Mouse (Mus musculus) MEL (cell line): ENCODE measurements around the gene Csnk1g2. TPM values are rescaled to one million over a fixed set of nuclear protein-coding genes. Genes with fewer than 3 reads are reported as not detected.

ENCODE experiments used
- DNase-seq: peaks from one replicate; pipeline ENCODE4 v3.0.0; 2011; ENCODE audit warnings: low read depth, low spot score
- H3K27ac ChIP-seq: 2 replicates; pipeline ENCODE4 v1.5.1; 2012; ENCODE audit warnings: low read depth, mild to moderate bottlenecking, control low read depth, low read length, moderate library complexity; ENCODE audit not compliant: control insufficient read depth
- H3K27me3 ChIP-seq, 2 experiments: fragments of 150-350 bp in 1 of 2; sonication (generic) in 1 of 2; 2 replicates each; pipeline ENCODE4 v1.6.1; 2012; ENCODE audit warnings: low read length in 2 of 2, mild to moderate bottlenecking in 2 of 2, improper control_type of control experiment in 1 of 2, moderate library complexity in 1 of 2; ENCODE audit not compliant: insufficient read depth in 2 of 2, control insufficient read depth in 1 of 2
- H3K36me3 ChIP-seq, 2 experiments: 2 replicates each; pipeline ENCODE4 v1.6.1; 2012 to 2014; ENCODE audit warnings: low read length in 2 of 2, improper control_type of control experiment in 1 of 2, inconsistent platforms in 1 of 2, mild to moderate bottlenecking in 1 of 2; ENCODE audit not compliant: insufficient read depth in 2 of 2, control insufficient read depth in 1 of 2
- H3K4me1 ChIP-seq, 2 experiments: fragments of 150-350 bp in 1 of 2; sonication (generic) in 1 of 2; 2 replicates each; pipeline ENCODE4 v1.6.1; 2012; ENCODE audit warnings: low read length in 2 of 2, improper control_type of control experiment in 1 of 2, mild to moderate bottlenecking in 1 of 2; ENCODE audit not compliant: insufficient read depth in 2 of 2, control insufficient read depth in 1 of 2
- H3K4me3 ChIP-seq, 2 experiments: fragments of 150-350 bp in 1 of 2; sonication (generic) in 1 of 2; 2 replicates each; pipeline ENCODE4 v1.5.1; 2012; ENCODE audit warnings: low read depth in 2 of 2, low read length in 2 of 2, mild to moderate bottlenecking in 2 of 2, moderate library complexity in 2 of 2, control low read depth in 1 of 2, improper control_type of control experiment in 1 of 2; ENCODE audit not compliant: control insufficient read depth in 1 of 2, insufficient read depth in 1 of 2
- H3K79me2 ChIP-seq: 2 replicates; pipeline ENCODE4 v1.6.1; 2012; ENCODE audit warnings: mild to moderate bottlenecking, low read length, moderate library complexity; ENCODE audit not compliant: control insufficient read depth, poor library complexity, insufficient read depth
- H3K9ac ChIP-seq: 2 replicates; pipeline ENCODE4 v1.6.1; 2012; ENCODE audit warnings: low read depth, mild to moderate bottlenecking, control low read depth, low read length, moderate library complexity; ENCODE audit not compliant: control insufficient read depth, poor library complexity, severe bottlenecking
- H3K9me3 ChIP-seq: fragments of 150-350 bp; sonication (generic); replicated peaks from 2 replicates; pipeline ENCODE4 v1.6.1; 2012; ENCODE audit warnings: mild to moderate bottlenecking, low read length, improper control_type of control experiment, moderate library complexity; ENCODE audit not compliant: insufficient read depth
- CHD2 ChIP-seq: IDR thresholded peaks from 2 replicates; pipeline ENCODE4 v1.6.1; 2011; ENCODE audit warnings: low read length, improper control_type of control experiment
- CTCF ChIP-seq, 3 experiments: IDR thresholded peaks in 2 of 3; conservative IDR thresholded peaks in 1 of 3; 2 replicates each; pipeline ENCODE4 v1.5.1; 2011 to 2012; ENCODE audit warnings: low read length in 3 of 3, low read depth in 2 of 3, mild to moderate bottlenecking in 2 of 3, improper control_type of control experiment in 1 of 3, inconsistent platforms in 1 of 3, mixed read lengths in 1 of 3, moderate library complexity in 1 of 3; ENCODE audit not compliant: control insufficient read depth in 1 of 3, insufficient read depth in 1 of 3, poor library complexity in 1 of 3, severe bottlenecking in 1 of 3
- ETS1 ChIP-seq: IDR thresholded peaks from 2 replicates; pipeline ENCODE4 v1.6.1; 2012; ENCODE audit warnings: low read depth, mild to moderate bottlenecking, inconsistent platforms, low read length, improper control_type of control experiment, moderate library complexity
- GATA1 ChIP-seq: IDR thresholded peaks from 2 replicates; pipeline ENCODE4 v1.6.1; 2011; ENCODE audit warnings: low read depth, low read length, improper control_type of control experiment
- JUND ChIP-seq: IDR thresholded peaks from 2 replicates; pipeline ENCODE4 v1.6.1; 2011; ENCODE audit warnings: low read depth, mild to moderate bottlenecking, improper control_type of control experiment, low read length
- KAT2A ChIP-seq: conservative IDR thresholded peaks from 2 replicates; pipeline ENCODE4 v1.6.1; 2012; ENCODE audit warnings: low read depth, low read length, improper control_type of control experiment, inconsistent platforms
- MAX ChIP-seq: IDR thresholded peaks from 2 replicates; pipeline ENCODE4 v1.6.1; 2011; ENCODE audit warnings: low read length, improper control_type of control experiment
- MEF2A ChIP-seq: IDR thresholded peaks from 2 replicates; pipeline ENCODE4 v1.6.1; 2014; ENCODE audit warnings: low read depth, mild to moderate bottlenecking, inconsistent platforms, low read length, improper control_type of control experiment; ENCODE audit not compliant: poor library complexity, insufficient replicate concordance, severe bottlenecking; ENCODE audit errors: extremely low read depth
- MXI1 ChIP-seq: IDR thresholded peaks from 2 replicates; pipeline ENCODE4 v1.6.1; 2011; ENCODE audit warnings: mild to moderate bottlenecking, low read depth, low read length, improper control_type of control experiment
- MYB ChIP-seq: IDR thresholded peaks from 2 replicates; pipeline ENCODE4 v1.6.1; 2011; ENCODE audit warnings: mild to moderate bottlenecking, low read depth, low read length, improper control_type of control experiment
- NRF1 ChIP-seq: IDR thresholded peaks from 2 replicates; pipeline ENCODE4 v1.6.1; 2014; ENCODE audit warnings: low read depth, mild to moderate bottlenecking, inconsistent platforms, low read length, improper control_type of control experiment, moderate library complexity; ENCODE audit not compliant: poor library complexity, insufficient read depth, severe bottlenecking
- POLR2AphosphoS2 ChIP-seq: IDR thresholded peaks from 2 replicates; pipeline ENCODE4 v1.6.1; 2011; ENCODE audit warnings: low read length, improper control_type of control experiment
- POLR2AphosphoS5 ChIP-seq: IDR thresholded peaks from 2 replicates; pipeline ENCODE4 v1.6.1; 2012; ENCODE audit warnings: low read depth, borderline replicate concordance, mild to moderate bottlenecking, inconsistent platforms, low read length, moderate library complexity, mixed read lengths
- RAD21 ChIP-seq: IDR thresholded peaks from 2 replicates; pipeline ENCODE4 v1.6.1; 2011; ENCODE audit warnings: mild to moderate bottlenecking, low read depth, low read length, improper control_type of control experiment
- SIN3A ChIP-seq: IDR thresholded peaks from 2 replicates; pipeline ENCODE4 v1.6.1; 2012; ENCODE audit warnings: low read length, improper control_type of control experiment, inconsistent platforms
- SMC3 ChIP-seq: IDR thresholded peaks from 2 replicates; pipeline ENCODE4 v1.6.1; 2011; ENCODE audit warnings: low read depth, low read length, improper control_type of control experiment
- TCF12 ChIP-seq: IDR thresholded peaks from 2 replicates; pipeline ENCODE4 v1.6.1; 2014; ENCODE audit warnings: low read depth, mild to moderate bottlenecking, inconsistent platforms, low read length, improper control_type of control experiment, moderate library complexity
- UBTF ChIP-seq: IDR thresholded peaks from 2 replicates; pipeline ENCODE4 v1.6.1; 2012; ENCODE audit warnings: low read depth, mild to moderate bottlenecking, inconsistent platforms, low read length, improper control_type of control experiment, moderate library complexity, borderline replicate concordance; ENCODE audit not compliant: insufficient read depth
- USF1 ChIP-seq: IDR thresholded peaks from 2 replicates; pipeline ENCODE4 v1.6.1; 2014; ENCODE audit warnings: low read depth, mild to moderate bottlenecking, inconsistent platforms, low read length, improper control_type of control experiment, moderate library complexity
- USF2 ChIP-seq, 2 experiments: IDR thresholded peaks; 2 replicates each; pipeline ENCODE4 v1.6.1; 2011 to 2012; ENCODE audit warnings: improper control_type of control experiment in 2 of 2, low read length in 2 of 2, borderline replicate concordance in 1 of 2, inconsistent platforms in 1 of 2, low read depth in 1 of 2, mild to moderate bottlenecking in 1 of 2; ENCODE audit not compliant: insufficient read depth in 1 of 2
- ZC3H11A ChIP-seq: IDR thresholded peaks from 2 replicates; pipeline ENCODE4 v1.6.1; 2012; ENCODE audit warnings: low read depth, mild to moderate bottlenecking, inconsistent platforms, low read length, improper control_type of control experiment
- ZKSCAN1 ChIP-seq: IDR thresholded peaks from 2 replicates; pipeline ENCODE4 v1.6.1; 2012; ENCODE audit warnings: low read depth, mild to moderate bottlenecking, inconsistent platforms, low read length, improper control_type of control experiment, moderate library complexity
- ZMIZ1 ChIP-seq: IDR thresholded peaks from 2 replicates; pipeline ENCODE4 v1.6.1; 2012; ENCODE audit warnings: low read depth, mild to moderate bottlenecking, inconsistent platforms, low read length, improper control_type of control experiment, moderate library complexity
- polyA plus RNA-seq, 2 experiments: library from polyadenylated mRNA; stranded (reverse) in 1 of 2; unstranded in 1 of 2; fragments of >175 nt in 1 of 2; fragments of >200 nt in 1 of 2; gene quantifications; 2 replicates each; pipeline versions ENCODE4 v1.2.1 to v1.2.4; 2012; ENCODE audit warnings: low replicate concordance in 2 of 2, low read depth in 1 of 2; ENCODE audit not compliant: insufficient read length in 2 of 2, insufficient read depth in 1 of 2, missing spikeins in 1 of 2
- total RNA-seq: library from RNA; depleted of rRNA; stranded (reverse); fragments of 300-350 nt; gene quantifications from 2 replicates; pipeline ENCODE4 v1.2.3, GENCODE M21; 2012

The Csnk1g2 gene
- total and polyA plus RNA-seq, 3 experiments, result 132 to 231 TPM; not detected in 1

DNA sequence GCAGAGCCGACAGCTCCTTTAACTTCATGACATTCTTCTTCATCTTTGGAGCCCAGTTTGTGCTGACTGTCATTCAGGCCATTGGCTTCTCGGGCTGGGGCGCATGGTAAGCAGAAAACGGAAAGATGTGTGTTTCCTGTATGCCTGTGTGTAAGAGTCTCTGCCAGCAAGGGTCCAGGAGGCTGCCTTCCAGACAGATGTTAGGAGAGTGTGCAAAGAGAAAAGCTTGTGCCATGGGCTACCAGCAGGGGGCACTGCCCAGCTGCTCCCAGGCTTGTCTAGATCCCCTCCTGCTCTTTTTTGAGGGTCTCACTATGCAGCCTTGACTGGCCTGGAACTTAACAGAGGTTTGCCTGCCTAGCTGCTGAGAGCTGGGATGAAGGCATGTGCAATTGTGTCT, 11.6 kb upstream of the Csnk1g2 start:
- H3K9ac ChIP-seq, result no peak overlapping the region
- no peak overlapping the region for H3K27ac ChIP-seq
- no peaks in the 10 kb centered on the region for H3K9me3 ChIP-seq
- no peaks in the 10 kb centered on the region for H3K27me3 ChIP-seq
- peak; percentile 62 for DNase-seq
- H3K4me1 ChIP-seq, result no peaks in the 10 kb centered on the region
- TF ChIP-seq UBTF, result no peak
- TF ChIP-seq CTCF (IDR thresholded peaks at IDR 0.05 in 2 of 3, conservative IDR thresholded peaks at IDR 0.05 in 1 of 3; ENCODE audit: control insufficient read depth in 1 of 3, insufficient read depth in 1 of 3, low read depth in 2 of 3, low read length in 3 of 3, poor library complexity in 1 of 3, severe bottlenecking in 1 of 3), result peak; percentile 78 to 98 (median 90)
- TF ChIP-seq USF1, result no peak
- TF ChIP-seq MAX, result no peak
- TF ChIP-seq POLR2AphosphoS2, result no peak
- TF ChIP-seq RAD21, result peak; percentile 46
- no peak for TF ChIP-seq GATA1
- no peak for TF ChIP-seq MEF2A
- no peak for TF ChIP-seq ZKSCAN1
- TF ChIP-seq ZC3H11A, result peak; percentile 33
- peak; percentile 68 for TF ChIP-seq SMC3
- TF ChIP-seq MYB, result no peak
- no peak for TF ChIP-seq CHD2
- no peak for TF ChIP-seq JUND
- TF ChIP-seq KAT2A, result no peak
- TF ChIP-seq TCF12, result no peak
- TF ChIP-seq MXI1, result no peak
- no peak for TF ChIP-seq POLR2AphosphoS5
- TF ChIP-seq SIN3A, result no peak
- TF ChIP-seq USF2 (IDR thresholded peaks at IDR 0.05; ENCODE audit: borderline replicate concordance in 1 of 2, insufficient read depth in 1 of 2, low read depth in 1 of 2, low read length in 2 of 2), result no peak
- no peak for TF ChIP-seq NRF1
- TF ChIP-seq ZMIZ1, result no peak
- TF ChIP-seq ETS1, result no peak
- peaks cover 0 to 4% of the 10 kb centered on the region in 2 experiments; a peak in 1 of 4 replicates for H3K36me3 ChIP-seq
- H3K79me2 ChIP-seq, result peaks cover 9% of the 10 kb centered on the region
- no peak overlapping the region for H3K4me3 ChIP-seq
